Mouse (Mus musculus) cerebral cortex, adult 2 months (tissue): Measurements from ENCODE around the gene Psme2b.

Experiments used
- WGBS: fragments of 180-500 bp; shearing (Covaris S2); methylation state at CpG from one replicate; pipeline ENCODE4 v1.1.7; 2018; 5-methylcytosine and 5-hydroxymethylcytosine counted together

Psme2b gene

DNA sequence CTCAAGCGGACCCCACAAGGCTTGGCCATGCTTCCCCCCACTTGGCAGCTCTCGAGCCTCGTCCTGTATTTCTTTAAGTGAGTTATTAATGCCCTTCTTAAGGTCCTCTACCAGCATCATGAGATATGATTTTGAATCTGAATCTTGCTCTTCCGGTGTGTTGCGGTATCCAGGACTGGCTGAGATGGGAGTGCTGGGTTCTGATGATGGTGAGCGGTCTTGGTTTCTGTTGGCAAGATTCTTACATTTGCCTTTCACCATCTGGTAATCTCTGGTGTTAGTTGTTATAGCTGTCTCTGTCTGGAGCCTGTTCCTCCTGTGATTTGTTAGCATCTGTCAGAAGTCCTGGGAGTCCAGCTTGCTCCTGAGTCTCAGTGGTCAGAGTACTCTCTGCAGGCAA is at the start of gene Psme2b:
Gene Psme2b, minus strand, starts transcription at position 101 of the 400 bp plus-strand sequence.
- 97% methylated on average over 6 of the region's 6 CpGs for WGBS

DNA sequence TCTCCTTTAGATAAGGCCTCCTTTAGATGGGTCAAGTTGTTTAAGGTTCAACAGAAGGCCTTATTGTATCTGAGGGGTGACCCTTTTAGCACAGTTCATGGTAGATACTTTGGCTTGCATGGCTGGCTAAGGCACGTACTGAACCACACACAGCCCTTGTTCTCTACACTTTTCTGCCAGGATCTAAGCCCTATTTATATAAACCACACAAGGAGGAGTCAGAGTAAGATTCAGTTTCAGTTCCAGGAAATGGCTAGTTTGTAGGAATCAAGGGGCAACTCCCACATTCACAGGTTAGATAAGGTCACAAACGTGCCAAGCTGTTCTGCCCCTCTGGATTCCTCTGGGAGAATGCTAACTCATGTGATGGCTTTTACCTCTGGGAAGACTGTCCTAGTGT is 48.0 kb upstream of the Psme2b start, which contains the start of gene Tgtp1:
Gene Tgtp1, minus strand, starts transcription at position 155 of the 400 bp plus-strand sequence.
- 56% methylated on average over 2 of the region's 2 CpGs for WGBS

DNA sequence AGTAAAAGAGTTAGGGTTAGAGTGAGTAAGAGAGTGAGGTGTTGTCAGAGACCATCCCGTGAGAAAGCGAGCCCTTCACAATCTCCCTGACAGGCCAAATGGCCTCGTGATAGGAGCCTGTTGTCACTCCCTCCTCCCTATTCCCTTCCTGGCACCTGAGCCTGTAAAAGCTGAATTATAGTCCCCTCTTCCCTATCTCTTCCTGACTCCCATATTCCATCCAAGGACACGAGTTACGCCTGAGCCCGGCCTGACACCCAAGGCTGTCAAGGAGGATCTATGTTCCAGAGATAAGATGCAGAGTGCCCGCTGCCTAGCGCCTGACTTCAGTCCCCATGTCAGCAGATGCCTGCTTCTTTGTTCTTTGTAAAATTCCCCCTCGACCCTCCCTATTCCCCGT is 47.3 kb upstream of the Psme2b start:
- WGBS = 91% methylated on average over 10 of the region's 10 CpGs

DNA sequence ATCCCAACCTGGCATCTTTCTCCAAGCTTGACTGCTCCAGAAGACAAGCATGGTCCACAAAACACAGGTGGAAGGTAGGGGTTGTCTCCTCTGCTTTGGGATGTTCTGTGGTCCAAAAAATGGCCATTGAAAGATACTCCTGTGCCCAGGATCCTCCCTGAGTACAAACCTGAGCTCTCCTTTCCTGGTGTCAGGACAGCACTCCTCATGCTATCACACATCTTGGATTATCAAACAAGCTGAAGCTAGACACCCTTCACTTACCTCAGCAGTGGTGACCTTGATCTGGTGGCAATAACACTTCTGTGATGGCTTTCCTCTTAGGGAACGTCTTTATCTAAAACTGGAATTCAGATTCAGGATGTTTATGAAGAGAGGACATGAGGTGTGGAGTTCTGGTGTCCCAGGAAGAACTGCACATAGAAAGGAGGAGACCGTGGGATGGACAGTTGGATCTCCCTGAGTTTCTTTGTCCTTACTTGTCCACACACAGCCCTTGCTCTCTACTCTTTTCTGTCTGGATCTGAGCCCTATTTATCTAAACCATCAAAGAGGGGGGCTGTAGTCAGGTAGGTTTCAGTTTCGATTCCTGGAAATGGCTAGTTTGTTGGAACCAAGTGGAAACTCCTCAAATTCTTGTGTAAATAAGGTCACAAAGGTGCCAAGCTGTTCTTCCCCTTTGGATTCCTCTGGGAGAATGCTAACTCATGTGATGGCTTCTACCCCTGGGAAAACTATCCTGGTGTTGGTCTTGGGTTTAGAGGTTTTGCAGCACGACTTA is 45.9 kb upstream of the Psme2b start, which contains the start of gene Gm12185:
Gene Gm12185, minus strand, starts transcription at position 487 of the 781 bp plus-strand sequence.
- WGBS = 71% methylated on average over 4 of the region's 4 CpGs

DNA sequence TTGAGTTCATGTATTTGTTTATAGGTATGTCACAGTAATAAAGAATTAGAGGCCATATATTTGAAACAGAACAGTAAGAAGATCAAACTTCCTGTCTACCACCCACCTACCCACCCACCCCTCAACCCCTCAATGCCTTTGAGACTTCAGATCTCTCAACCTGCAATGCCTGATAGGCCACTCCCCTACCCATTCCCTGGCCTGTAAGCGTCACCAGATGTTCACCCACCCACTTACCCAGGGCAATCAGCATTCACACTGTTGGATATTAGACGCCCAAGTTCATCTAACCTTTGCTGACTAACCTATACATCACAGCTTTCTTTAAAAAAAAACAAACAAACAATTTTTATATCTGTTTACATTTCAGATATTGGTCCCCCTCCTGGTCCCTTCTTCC is 44.0 kb upstream of the Psme2b start:
- WGBS = 87% methylated on average over 2 of the region's 2 CpGs

DNA sequence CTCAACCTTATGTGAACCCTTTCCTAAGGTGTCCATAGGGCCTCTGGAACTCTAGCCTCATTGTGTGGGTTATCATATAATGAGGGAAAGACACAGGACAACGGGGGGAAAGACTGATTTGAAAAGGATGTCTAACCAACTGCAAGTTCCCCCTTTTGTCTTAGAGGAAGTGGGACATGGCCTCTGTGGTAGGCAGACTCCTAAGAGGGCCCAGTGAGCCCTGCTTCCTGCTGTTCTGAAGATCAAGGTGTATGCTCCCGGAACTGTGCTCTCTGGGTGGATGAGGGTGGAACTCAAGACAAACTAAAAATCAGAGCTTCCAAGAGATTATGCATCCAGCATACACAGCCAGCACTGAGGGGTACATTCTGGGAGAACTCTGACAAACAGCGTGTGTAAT is 42.2 kb upstream of the Psme2b start:
- WGBS = 81% methylated on average over 2 of the region's 3 CpGs

DNA sequence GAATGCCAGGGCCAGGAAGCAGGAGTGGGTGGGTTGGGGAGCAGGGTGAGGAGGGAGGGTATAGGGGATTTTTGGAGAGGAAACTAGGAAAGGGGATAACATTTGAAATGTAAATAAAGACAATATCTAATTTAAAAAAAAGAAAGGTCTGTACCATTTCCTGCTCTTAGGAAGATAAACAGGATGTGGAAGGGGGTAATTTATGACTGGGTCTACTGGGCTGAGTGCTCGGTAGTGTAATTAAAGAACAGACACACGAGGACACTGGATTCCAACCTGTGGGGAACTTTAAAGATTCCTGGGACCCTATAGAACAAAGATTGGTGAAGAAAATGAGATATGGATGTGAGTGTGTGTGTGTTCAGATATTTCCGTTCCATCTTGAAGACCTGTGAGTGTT is 36.9 kb upstream of the Psme2b start:
- WGBS = no CpG with 5 or more reads among the region's 3 CpGs

DNA sequence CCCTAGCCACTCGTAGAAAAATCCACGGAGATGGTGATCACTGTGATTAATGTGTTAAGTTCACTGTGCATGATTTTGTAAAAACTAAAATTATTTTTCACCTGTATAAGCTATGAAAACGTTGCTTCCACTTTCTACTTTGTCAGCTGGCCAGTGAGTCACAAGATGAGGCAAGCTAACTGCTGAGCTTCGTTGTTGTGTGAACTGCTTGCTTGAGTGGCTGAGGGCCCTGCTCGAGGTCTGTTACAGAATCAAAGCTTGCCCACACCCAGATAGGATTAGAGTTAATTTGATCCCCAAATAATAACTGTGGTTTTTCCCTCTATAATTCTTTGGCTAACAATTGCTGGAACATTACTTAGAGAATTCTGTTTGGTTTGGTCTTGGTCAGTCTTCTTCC is 34.1 kb upstream of the Psme2b start:
- no CpG with 5 or more reads among the region's 5 CpGs for WGBS

DNA sequence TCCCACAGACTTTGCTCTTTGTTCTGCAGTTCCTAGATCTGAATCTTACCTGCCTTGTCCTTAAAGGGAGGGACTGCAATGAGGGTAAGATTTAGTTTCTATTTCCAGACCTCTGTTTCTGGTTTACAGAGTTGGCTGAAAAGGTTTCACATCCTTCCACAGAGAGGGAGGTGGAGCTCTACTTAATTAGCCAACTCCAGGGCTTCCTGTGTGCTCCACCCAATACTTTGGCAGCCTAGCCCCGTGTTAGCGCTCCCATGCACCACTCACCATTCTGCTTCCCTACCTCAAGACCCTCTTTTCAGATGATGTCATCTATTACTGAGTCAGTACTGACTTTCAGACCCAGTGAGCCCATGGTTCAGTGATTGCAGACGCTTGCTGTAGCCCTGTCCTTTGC is 33.3 kb upstream of the Psme2b start, which contains the start of gene 9930111J21Rik1:
Gene 9930111J21Rik1, minus strand, starts transcription at position 148 of the 400 bp plus-strand sequence.
- no CpG with 5 or more reads among the region's 3 CpGs for WGBS

DNA sequence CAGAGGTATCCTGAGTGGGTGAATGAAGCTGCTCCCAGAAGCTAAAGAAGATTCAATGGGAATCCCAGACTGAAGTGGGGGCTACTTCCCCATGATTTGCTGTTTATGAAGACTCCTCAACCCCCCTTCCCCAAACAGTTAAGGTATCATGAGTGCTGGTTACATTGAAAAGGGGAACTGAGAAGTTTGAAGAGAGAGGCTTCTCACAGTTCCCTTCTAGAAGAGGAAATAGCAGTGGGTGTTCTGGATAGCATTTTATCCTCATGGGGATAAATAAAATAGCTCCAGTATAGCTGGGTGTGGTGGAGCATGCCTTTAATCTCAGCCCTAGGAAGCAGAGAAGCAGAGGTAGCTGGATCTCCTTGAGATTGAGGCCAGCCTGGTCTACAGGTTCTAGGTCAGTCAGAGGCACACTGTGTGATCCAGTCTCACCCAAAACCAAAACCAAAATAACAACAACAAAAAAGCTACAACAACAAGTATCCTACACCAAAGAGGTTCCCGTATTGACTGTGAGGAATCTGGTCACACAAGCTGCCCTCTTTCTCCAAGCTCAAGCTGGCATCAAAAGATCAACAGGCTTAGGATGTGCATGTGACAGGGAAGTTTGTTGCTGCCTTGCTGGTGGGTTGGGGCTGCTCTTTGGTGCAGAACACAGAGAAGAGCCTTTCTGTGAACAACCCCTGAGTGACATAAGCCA is 32.4 kb upstream of the Psme2b start, which contains the start of gene Olfr56:
Gene Olfr56, plus strand, starts transcription at position 650 of the 700 bp plus-strand sequence.
- no CpG with 5 or more reads among the region's 1 CpGs for WGBS

DNA sequence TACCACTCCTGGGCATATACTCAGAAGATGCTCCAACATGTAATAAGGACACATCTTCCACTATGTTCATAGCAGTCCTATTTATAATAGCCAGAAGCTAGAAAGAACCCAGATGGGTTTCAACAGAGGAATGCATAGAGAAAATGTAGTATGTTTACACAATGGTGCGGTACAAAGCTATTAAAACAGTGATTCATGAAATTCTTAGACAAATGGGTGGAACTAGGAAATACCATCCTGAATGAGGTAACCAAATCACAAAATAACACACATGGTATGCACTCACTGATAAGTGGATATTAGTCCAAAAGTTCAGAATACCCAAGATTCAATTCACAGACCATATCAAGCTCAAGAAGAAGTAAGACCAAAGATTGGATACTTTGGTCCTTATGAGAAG is 28.7 kb upstream of the Psme2b start:
- WGBS = no CpG with 5 or more reads among the region's 1 CpGs

DNA sequence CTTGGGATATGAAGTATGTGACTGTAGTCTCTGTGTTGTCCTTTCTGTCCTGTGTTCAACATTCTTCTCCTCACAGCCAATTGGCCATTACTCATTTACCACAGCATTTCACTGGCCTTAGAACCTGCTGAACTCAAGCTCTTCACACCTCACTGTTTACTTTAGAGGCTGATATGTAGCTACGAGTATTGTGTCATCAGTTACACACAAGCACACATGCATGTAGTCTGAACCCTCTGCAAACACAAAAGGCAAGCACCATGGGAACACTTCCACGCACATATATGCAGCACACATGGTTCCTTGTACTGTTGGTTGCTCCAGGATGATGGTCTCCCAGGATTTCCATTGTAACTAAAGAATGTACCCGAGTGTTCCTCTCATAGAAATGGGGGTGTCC is 10.7 kb downstream of the Psme2b start:
- WGBS = 100% methylated on average over 1 of the region's 3 CpGs

DNA sequence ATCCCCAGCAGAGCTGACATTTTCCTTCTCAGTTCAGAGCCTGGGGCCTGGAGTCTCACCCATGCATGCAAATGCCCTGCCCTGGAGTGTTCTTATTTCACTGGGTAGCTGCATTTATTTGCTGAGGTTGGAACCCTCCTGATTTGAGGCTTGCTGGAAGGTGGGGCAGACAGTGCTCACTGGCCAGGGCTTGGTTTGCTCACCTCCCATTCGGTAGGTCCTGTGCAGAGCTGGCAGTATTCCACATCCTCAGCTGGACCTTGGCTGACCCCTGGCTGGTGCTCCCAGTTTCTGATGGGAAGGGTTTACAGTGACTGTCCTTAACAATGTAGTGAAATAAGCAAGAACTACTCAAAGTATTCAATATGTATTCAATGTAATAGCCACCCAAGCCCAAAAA is 12.1 kb downstream of the Psme2b start:
- 71% methylated on average over 1 of the region's 1 CpGs for WGBS

DNA sequence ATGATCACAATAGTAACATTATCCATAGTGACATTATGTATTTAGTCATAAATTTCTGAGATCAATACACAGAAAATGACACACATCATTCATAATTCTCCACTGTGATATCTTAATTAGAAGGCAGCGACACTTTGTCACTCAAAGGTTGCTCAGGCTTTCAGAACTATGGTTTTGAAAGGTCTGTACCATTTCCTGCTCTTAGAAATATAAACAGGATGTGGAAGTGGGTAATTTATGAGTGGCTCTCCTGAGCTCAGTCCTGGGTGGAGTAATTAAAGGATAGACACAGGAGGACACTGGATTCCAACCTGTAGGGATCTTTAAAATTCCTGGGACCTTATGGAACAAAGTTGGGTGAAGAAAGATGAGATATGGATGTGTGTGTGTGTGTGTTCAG is 12.6 kb downstream of the Psme2b start:
- WGBS = 66% methylated on average over 1 of the region's 1 CpGs

DNA sequence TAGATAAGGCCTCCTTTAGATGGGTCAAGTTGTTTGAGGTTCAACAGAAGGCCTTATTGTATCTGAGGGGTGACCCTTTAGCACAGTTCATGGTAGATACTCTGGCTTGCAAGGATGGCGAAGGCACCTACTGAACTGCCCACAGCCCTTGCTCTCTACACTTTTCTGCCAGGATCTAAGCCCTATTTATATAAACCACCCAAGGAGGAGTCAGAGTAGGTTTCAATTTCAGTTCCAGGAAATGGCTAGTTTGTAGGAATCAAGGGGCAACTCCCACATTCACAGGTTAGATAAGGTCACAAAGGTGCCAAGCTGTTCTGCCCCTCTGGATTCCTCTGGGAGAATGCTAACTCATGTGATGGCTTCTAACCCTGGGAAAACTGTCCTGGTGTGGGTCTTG is 17.9 kb downstream of the Psme2b start:
- 91% methylated on average over 1 of the region's 1 CpGs for WGBS

DNA sequence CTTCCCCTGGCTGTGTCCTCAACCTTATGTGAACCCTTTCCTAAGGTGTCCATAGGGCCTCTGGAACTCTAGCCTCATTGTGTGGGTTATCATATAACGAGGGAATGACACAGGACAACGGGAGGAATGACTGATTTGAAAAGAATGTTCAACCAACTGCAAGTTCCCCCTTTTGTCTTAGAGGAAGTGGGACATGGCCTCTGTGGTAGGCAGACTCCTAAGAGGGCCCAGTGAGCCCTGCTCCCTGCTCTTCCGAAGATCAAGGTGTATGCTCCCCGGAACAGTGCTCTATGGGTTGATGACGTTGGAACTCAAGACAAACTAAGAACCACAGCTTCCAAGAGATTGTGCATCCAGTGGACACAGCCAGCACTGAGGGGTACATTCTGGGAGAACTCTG is 22.2 kb downstream of the Psme2b start:
- WGBS = 78% methylated on average over 5 of the region's 5 CpGs

DNA sequence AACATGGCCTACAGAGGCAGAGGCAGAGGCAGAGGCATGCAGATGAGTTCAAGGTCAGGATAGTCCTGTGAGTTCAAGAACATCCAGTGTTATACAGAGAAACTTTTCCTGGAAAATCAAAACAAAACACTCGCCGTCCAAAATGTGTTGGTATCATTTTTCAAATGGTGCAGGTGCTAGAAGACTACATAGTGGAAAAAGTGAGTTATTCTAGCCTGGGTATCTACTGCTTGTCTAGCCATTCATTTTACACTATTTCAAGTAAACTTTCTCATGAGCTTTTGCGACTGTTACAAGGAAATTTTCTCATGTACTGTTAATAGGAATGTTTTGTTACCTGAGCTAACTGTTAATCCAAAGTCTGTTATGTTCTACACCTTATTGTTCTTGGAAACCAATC is 27.6 kb downstream of the Psme2b start:
- WGBS = 82% methylated on average over 3 of the region's 3 CpGs

DNA sequence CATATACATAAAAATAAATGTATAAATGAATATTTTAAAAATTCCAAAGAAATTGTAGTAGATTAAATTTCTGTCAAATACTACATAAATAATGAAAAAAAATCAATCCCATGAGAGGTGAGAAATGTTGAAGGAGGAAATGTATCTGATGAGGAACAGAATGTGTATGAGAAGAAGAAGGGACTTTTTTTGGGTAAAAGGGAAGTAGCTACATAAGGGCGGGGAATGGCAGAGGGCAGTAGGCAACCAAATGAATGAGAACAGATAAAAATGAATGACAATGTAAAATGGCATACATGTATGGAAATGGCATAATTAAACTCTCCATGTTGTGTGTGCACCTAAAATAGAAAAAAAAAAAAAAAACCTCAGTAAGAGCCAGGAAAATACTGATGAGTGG is 32.4 kb downstream of the Psme2b start:
- WGBS = 100% methylated on average over 1 of the region's 1 CpGs

DNA sequence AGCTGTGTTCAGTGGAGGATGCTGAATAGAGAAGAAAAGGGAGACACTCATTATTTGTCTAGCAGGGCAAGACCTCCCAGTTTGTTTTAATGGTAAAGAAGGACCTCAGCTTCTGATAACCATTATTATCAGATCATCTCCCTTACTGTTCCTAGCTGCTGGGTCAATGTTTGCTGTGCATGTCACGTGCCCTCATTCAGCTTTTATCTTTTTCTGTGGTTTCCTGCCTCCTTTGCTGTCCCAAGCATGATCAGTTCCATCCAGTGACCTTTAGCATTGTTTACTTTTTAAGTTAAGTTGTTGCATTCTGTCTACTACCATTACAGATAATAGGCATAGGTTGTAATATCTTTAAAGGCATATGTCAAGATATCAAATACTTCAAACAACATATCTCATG is 37.5 kb downstream of the Psme2b start:
- WGBS = 80% methylated on average over 1 of the region's 1 CpGs

DNA sequence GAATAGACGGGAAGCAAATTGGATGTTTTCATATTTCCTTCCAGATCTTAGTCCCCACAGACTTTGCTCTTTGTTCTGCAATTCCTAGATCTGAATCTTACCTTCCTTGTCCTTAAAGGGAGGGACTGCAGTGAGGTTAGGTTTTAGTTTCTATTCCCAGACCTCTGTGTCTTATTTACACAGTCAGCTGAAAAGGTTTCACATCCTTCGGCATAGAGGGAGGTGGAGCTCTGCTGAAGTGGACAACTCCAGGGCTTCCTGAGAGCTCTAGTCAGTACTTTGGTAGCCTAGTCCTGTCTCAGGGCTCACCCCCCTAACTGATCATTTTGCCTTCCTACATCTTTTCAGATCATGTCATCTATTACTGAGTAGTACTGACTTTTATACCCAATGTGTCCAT is 44.0 kb downstream of the Psme2b start, which contains the start of gene Gm5431:
Gene Gm5431, minus strand, starts transcription at position 194 of the 400 bp plus-strand sequence.
- 74% methylated on average over 2 of the region's 2 CpGs for WGBS

DNA sequence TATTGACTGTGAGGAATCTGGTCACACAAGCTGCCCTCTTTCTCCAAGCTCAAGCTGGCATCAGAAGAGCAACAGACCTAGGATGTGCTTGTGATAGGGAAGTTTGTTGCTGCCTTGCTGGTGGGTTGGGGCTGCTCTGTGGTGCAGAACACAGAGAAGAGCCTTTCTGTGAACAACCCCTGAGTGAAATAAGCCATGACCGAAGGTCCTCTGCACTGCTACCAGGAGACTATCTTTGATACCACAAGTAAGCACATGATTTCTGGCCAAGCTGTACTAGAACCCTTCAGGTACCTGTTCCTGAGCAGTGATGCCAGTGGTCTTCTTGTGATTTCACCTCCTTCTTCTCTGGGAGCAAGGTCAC is 44.4 kb downstream of the Psme2b start:
- 91% methylated on average over 1 of the region's 1 CpGs for WGBS

DNA sequence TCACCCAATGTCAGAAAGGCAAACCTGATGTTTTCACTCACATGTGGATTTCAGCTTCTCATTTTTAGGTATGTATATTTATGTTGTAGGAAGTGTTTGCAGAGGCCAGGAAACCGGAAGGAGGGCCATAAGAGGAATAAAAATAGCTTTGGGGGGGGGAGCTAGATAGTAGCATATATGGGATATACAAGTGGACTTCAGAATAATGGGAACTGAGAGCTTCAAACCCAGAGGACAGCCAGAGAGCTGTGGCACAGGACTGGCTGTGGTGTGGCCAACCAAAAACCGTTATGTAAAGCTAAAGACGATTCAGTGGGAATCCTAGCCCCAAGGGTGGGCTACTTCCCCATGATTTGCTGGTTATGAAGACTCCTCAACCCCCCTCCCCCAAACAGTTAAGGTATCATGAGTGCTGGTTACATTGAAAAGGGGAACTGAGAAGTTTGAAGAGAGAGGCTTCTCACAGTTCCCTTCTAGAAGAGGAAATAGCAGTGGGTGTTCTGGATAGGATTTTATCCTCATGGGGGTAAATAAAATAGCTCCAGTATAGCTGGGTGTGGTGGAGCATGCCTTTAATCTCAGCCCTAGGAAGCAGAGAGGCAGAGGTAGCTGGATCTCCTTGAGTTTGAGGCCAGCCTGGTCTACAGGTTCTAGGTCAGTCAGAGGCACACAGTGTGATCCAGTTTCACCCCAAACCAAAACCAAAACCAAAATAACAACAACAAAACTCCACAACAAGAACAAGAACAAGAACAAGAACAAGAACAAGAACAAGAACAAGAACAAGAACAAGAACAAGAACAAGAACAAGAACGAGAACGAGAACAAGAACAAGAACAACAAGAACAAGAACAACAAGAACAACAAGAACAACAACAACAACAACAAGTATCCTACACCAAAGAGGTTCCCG is 45.1 kb downstream of the Psme2b start:
- 81% methylated on average over 6 of the region's 6 CpGs for WGBS
